Mouse (Mus musculus) splenic B cell, adult 2 months (primary cell): ENCODE results near the gene Cnpy1.

ENCODE experiments used
- DNase-seq: peaks from one replicate; pipeline ENCODE4 v3.0.0-alpha.2; 2011; ENCODE audit warnings: low read depth, low spot score
- H3K27me3 ChIP-seq: 2 replicates; pipeline ENCODE4 v1.6.1; 2012; ENCODE audit warnings: mild to moderate bottlenecking, low read length, moderate library complexity, mixed read lengths; ENCODE audit not compliant: control insufficient read depth, poor library complexity, insufficient read depth, severe bottlenecking
- H3K36me3 ChIP-seq: 2 replicates; pipeline ENCODE4 v1.6.1; 2012; ENCODE audit warnings: mild to moderate bottlenecking, low read length, moderate library complexity, mixed read lengths; ENCODE audit not compliant: control insufficient read depth, poor library complexity, insufficient read depth, severe bottlenecking

Cnpy1 gene

GRCm38 (mm10) chr5:28213441-28213840, 32.2 kb downstream of the Cnpy1 start:
- Histone ChIP-seq H3K27me3 (no peaks in the 10 kb centered on the region; the same call in 1 of the 2 replicates), H3K36me3 (no peaks in the 10 kb centered on the region)
- DNase-seq: no peak

- Histone ChIP-seq H3K36me3 (no peaks in the 10 kb centered on the region), H3K27me3 (no peaks in the 10 kb centered on the region; the same call in 1 of the 2 replicates)
- no peak for DNase-seq
These were observed 33.8 kb downstream of the Cnpy1 start for GRCm38 (mm10) chr5:28211651-28212310.

GRCm38 (mm10) chr5:28210591-28211550, 34.7 kb downstream of the Cnpy1 start:
- no peaks in the 10 kb centered on the region for H3K36me3 ChIP-seq
- no peaks in the 10 kb centered on the region; the same call in 1 of the 2 replicates for H3K27me3 ChIP-seq
- DNase-seq: no peak

GRCm38 (mm10) chr5:28209549-28210431, 35.8 kb downstream of the Cnpy1 start:
- no peak for DNase-seq
- no peaks in the 10 kb centered on the region; the same call in 1 of the 2 replicates for H3K27me3 ChIP-seq
- H3K36me3 ChIP-seq: no peaks in the 10 kb centered on the region

GRCm38 (mm10) chr5:28208726-28209520, 36.7 kb downstream of the Cnpy1 start:
- H3K27me3 ChIP-seq: no peaks in the 10 kb centered on the region; the same call in 1 of the 2 replicates
- no peaks in the 10 kb centered on the region for H3K36me3 ChIP-seq
- DNase-seq: no peak

GRCm38 (mm10) chr5:28207043-28207442, 38.6 kb downstream of the Cnpy1 start:
- no peaks in the 10 kb centered on the region for H3K36me3 ChIP-seq
- no peak for DNase-seq
- no peaks in the 10 kb centered on the region; the same call in 1 of the 2 replicates for H3K27me3 ChIP-seq

GRCm38 (mm10) chr5:28206448-28206847, 39.2 kb downstream of the Cnpy1 start:
- no peaks in the 10 kb centered on the region; the same call in 1 of the 2 replicates for H3K27me3 ChIP-seq
- no peak for DNase-seq
- no peaks in the 10 kb centered on the region for H3K36me3 ChIP-seq

GRCm38 (mm10) chr5:28204678-28205077, 40.9 kb downstream of the Cnpy1 start:
- DNase-seq: no peak
- Histone ChIP-seq H3K27me3 (no peaks in the 10 kb centered on the region; the same call in 1 of the 2 replicates), H3K36me3 (no peaks in the 10 kb centered on the region)

- Histone ChIP-seq H3K36me3 (no peaks in the 10 kb centered on the region), H3K27me3 (no peaks in the 10 kb centered on the region; the same call in 1 of the 2 replicates)
- DNase-seq: no peak
These were observed 42.5 kb downstream of the Cnpy1 start for GRCm38 (mm10) chr5:28203086-28203485.

- H3K36me3 ChIP-seq: no peaks in the 10 kb centered on the region
- no peak for DNase-seq
- H3K27me3 ChIP-seq: no peaks in the 10 kb centered on the region; the same call in 1 of the 2 replicates
These were observed 46.3 kb downstream of the Cnpy1 start for GRCm38 (mm10) chr5:28199089-28199873.

GRCm38 (mm10) chr5:28195473-28195872, 50.1 kb downstream of the Cnpy1 start:
- H3K27me3 ChIP-seq: no peaks in the 10 kb centered on the region; the same call in 1 of the 2 replicates
- no peaks in the 10 kb centered on the region for H3K36me3 ChIP-seq
- DNase-seq: no peak

GRCm38 (mm10) chr5:28192099-28192454, 53.5 kb downstream of the Cnpy1 start:
- no peak for DNase-seq
- no peaks in the 10 kb centered on the region for H3K27me3 ChIP-seq
- H3K36me3 ChIP-seq: no peaks in the 10 kb centered on the region
